Mouse (Mus musculus): ENCODE data around the gene Cxcr5. TPM values are rescaled to one million over a fixed set of nuclear protein-coding genes. Genes with fewer than 3 reads are reported as not detected.

The Cxcr5 gene
- total RNA-seq, 1 experiment from 2014 or later, result 0.18 TPM

DNA sequence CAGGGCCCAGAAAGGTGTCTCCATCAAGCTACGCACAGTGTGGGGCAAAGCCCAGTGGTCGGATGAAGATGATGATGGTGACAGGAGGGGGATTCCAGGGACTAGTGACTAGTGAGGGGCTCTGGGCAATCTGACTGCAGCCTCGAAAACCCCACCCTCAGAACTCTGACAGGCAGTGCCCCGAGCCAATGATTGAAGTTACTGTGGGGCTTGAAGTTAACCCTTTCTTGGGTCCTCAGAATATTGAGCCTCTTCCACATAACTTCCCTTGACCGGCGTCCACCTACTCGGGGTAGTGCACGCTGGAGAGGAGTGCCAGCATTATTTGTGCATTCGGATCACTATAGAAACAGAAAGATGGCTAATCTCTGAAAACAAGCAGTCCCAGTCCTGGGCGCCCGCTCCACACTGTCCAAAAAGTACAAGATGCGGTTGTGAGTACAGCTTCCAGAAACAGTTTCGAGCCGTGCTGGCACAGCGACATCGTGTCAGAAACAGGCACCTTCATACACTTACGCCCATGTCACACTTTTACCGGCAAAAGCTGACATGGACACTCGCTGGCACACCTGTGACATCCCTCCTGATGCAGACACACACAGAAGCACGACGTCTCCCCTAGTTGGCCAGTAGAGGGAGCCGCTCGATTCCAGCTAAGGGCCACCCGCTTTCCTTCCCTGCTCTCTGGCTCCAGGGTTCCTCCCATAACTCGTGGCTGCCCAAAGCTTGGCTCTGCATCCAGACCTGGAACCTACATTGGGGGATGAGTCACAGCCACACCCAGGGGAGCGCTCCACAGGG, 81.8 kb downstream of the Cxcr5 start:
- DNase-seq, result peak; percentile 83

DNA sequence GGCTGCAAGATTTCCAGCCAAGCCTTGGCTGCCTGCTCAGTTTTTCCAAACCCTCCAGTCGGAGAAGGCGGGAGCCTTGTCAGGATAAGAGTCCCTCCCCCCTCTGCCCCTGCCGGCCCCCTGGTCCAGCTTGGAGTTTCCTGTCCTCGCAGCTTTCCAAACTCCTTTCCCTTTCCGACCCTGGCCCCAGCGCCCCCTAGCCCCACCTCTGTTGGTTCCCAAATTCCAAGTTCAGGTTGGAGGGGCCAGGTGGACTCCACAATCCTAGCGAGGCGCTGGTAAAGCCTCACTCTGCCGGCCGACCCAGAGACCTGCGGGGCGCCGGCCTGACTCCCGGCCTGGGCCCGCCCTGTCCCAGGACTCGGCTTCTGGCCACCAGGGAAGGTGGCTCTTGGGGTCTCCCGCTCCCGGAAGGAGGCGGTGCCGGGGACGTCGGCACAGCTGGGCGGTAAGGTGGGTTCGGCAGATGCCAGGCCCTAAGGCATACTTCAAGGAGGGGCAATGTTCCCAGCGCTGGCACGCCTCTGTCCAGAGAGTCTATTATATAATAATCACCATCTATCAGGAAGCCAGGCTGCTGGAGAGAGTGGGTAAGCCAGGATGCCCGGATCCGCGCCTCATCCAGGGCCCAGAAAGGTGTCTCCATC, 82.6 kb downstream of the Cxcr5 start:
- DNase-seq, result peak; percentile 73

DNA sequence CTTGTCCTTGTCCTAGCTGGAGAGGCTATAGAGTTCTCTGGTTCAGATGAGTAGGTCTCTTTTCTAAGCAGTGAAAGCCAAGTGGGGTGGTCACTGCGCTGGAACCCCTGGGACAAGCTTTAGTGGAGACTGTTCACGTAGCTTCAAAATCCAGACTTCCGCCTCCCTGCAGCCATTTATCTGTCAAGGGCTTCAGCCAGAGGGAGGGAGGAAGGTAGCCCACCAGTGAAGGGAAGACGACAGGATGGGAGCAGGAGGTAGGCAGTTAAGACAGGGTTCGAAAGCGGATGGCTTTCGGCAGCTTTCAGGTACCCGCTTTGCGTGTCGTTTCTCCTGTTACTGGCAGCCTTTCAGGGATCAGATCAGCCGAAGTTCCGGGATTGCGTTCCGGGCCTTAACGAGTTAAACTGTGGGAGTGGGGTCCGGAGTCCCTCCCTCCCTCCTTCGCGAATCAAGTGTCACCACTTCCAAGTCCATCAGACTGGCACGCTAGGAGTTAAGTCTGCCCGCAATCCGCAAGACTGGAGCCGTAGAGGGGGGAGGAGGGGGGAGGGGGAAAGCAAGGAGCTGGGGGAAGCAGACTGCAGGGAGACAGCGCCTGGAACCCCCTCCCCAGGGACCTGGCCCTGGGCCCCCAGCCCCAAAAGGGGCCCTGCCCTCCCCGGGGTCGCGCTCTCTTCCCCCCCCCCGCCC, 83.3 kb downstream of the Cxcr5 start:
- DNase-seq, result no peak

DNA sequence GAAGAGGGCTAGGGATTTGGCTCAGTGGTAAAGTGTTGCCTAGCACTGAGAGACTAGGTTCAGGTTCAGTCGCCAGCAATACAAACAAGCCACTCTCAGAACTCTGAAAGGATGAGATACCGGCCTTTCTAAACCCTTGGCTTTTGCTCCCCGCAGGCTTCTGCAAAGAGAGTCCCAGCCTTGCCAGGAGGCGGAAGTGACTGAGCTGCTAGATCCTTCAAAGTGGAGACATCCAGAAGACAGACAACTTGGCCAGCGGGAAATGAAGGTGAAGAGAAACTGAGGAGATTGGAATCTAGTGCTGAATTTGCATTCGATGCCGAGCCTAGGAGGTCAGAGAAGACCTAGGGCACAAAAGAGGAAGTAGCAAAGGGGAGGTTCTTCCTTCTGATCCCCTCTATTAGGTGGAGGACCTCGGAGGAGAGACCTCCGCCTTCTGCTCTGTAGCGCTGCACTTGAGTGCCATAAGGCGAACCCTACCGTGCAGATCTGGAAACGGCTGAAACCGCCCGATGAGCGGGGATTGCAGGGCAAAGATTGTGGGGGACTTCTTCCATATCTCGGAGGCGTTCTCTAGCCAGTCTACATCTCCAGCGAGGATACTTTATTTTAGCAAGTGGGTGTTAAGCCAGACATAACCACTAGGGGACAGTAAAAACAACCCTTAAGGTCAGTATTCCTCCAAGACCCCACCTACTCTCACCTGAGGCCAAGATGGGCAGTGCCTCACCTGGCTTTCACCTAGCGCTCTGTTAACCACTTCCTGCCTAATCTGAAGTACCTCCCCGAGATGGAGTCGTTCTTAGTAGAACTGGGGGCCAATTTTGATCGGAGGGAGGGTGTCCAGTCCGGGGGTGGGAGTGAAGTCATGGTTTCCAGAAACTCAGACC, 84.1 kb downstream of the Cxcr5 start:
- DNase-seq, result no peak

GRCm38 (mm10) chr9:44475936-44476335, 85.7 kb downstream of the Cxcr5 start:
- DNase-seq, result no peak

DNA sequence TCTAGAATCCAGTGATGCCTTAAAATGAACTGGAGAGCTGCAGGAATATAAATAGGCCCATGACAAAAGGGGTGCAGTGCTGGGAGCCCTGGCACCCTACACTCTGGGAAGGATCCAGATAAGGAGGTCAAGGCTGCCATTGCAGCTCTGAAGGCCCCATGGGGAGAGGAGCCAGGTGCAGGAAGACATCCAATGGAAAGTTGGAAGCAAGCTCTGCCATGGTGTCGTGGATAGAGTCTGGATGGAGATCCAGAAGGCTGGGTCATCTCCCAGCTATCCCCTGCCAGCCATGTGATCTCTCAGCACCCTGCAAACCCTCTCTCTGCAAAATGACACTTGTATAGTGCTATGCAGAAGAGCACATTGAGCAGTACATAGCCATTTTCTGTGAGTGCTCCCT, 87.3 kb downstream of the Cxcr5 start:
- DNase-seq, result no peak

- no peak for DNase-seq
Measured at GRCm38 (mm10) chr9:44473184-44473583, 88.5 kb downstream of the Cxcr5 start.

- DNase-seq, result no peak
Measured at GRCm38 (mm10) chr9:44468800-44469199, 92.9 kb downstream of the Cxcr5 start.

GRCm38 (mm10) chr9:44468224-44468623, 93.5 kb downstream of the Cxcr5 start:
- DNase-seq, result no peak

DNA sequence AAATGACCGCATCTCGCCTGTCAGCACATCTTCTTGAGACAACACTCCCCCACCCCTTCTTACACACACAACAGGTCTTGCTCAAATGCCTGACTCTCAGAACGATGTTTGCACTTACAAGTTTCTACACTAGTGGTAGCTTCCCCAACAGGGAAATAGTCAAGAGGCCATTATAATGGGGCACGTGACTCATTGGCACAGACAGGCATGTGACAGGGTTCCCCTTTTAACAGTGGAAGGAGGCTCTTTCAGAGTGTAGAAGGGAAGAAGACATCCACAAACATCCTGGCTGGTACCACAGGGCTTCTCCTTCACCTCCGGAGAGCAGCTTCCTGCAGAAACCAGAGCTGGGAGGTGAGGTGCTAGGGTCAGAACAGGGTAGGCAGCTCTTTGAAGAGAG, 99.7 kb downstream of the Cxcr5 start:
- DNase-seq, result no peak

Other genes with a start within 250 kb of the Cxcr5 start
- gene C2cd2l, start 241.6 kb downstream of the Cxcr5 start, total RNA-seq (2021), result 43.3 and 48.8 TPM in 2 replicates
- gene Dpagt1, start 235.9 kb downstream of the Cxcr5 start, total RNA-seq (2021), result 34.3 and 34.5 TPM in 2 replicates
- gene H2afx, start 227.2 kb downstream of the Cxcr5 start, total RNA-seq (2021), result 56.5 and 65.2 TPM in 2 replicates
- 81.2 and 102 TPM in 2 replicates for gene Hmbs, start 217.6 kb downstream of the Cxcr5 start, total RNA-seq (2021)
- 52.4 and 74.6 TPM in 2 replicates for gene Vps11, start 200.2 kb downstream of the Cxcr5 start, total RNA-seq (2021)
- gene Hyou1, start 182.4 kb downstream of the Cxcr5 start, total RNA-seq (2021), result 144 and 148 TPM in 2 replicates
- gene Slc37a4, start 165.0 kb downstream of the Cxcr5 start, total RNA-seq (2021), result 21.4 and 27.1 TPM in 2 replicates
- gene Rps25, start 154.7 kb downstream of the Cxcr5 start, total RNA-seq (2021), result 1,083 and 1,176 TPM in 2 replicates
- gene Trappc4, start 154.3 kb downstream of the Cxcr5 start, total RNA-seq (2021), result 89.7 and 92.0 TPM in 2 replicates
- gene Ccdc84, start 143.3 kb downstream of the Cxcr5 start, total RNA-seq (2021), result 20.4 and 21.9 TPM in 2 replicates
- not detected in 2 replicates for gene Foxr1, start 120.7 kb downstream of the Cxcr5 start, total RNA-seq (2021)
- not detected in 2 replicates for gene Upk2, start 106.9 kb downstream of the Cxcr5 start, total RNA-seq (2021)
- 56.0 and 82.0 TPM in 2 replicates for gene Bcl9l, start 79.1 kb downstream of the Cxcr5 start, total RNA-seq (2021)
- 126 and 145 TPM in 2 replicates for gene Ddx6, start 43.0 kb upstream of the Cxcr5 start, total RNA-seq (2021)
- gene Treh, start 111.4 kb upstream of the Cxcr5 start, total RNA-seq (2021), result not detected in 2 replicates
- gene Phldb1, start 173.3 kb upstream of the Cxcr5 start, total RNA-seq (2021), result 33.7 and 36.9 TPM in 2 replicates
- gene Arcn1, start 206.0 kb upstream of the Cxcr5 start, total RNA-seq (2021), result 148 and 170 TPM in 2 replicates
- gene Ift46, start 206.0 kb upstream of the Cxcr5 start, total RNA-seq (2021), result 71.7 and 97.0 TPM in 2 replicates
- 6.1 and 8.6 TPM in 2 replicates for gene Tmem25, start 237.4 kb upstream of the Cxcr5 start, total RNA-seq (2021)
- 3.4 and 10.5 TPM in 2 replicates for gene Ttc36, start 241.2 kb upstream of the Cxcr5 start, total RNA-seq (2021)